Mouse (Mus musculus) right cerebral cortex, postnatal 36 days (tissue): ENCODE data around the gene Olfr449.

Source experiments
- DNase-seq, 2 experiments: peaks; one replicate each; pipeline ENCODE4 v3.0.0; 2022; ENCODE audit warnings: low spot score in 2 of 2, mixed read lengths in 1 of 2

The Olfr449 gene

GRCm38 (mm10) chr6:42834084-42834483, at the start of gene Olfr449:
Olfr449 (plus strand) TSS chr6:42834384.
- DNase-seq, result no peak

GRCm38 (mm10) chr6:42784793-42785192, 49.4 kb upstream of the Olfr449 start, which contains the start of gene Olfr452:
Olfr452 (plus strand) TSS chr6:42785093.
- DNase-seq, result no peak

- DNase-seq, result no peak
Measured at GRCm38 (mm10) chr6:42790247-42790948, 43.8 kb upstream of the Olfr449 start.

DNA sequence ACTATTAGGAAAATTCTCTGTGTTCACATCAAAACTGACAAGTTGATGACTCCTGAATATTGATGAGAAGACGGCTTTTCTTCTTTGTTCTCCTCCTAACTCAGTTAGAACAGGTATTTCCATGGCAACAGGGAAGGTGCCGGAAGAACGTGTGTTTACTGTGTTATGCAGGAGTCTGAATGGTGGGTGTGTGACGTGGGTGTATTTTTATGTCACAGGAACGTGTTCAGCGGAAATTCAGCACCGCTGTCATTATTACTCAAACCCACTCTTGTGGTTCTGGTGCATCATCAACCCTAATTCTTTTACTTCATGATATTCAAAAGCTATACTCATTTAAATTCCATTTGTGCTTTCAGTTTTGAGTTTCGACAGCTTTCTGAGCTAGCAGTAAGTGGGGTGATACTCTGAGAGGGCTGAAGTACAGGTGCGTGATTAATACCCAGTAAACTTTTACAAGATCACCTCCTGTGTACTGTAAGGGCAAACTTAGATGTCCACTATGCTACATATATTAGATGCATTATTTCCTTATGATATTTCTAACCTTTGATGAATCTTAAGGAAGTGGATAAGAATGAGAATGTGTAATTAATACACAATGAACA, 43.1 kb upstream of the Olfr449 start:
- DNase-seq, result peak; percentile 2 to 13

- no peak for DNase-seq
Measured at GRCm38 (mm10) chr6:42794982-42795381, 39.2 kb upstream of the Olfr449 start.

DNA sequence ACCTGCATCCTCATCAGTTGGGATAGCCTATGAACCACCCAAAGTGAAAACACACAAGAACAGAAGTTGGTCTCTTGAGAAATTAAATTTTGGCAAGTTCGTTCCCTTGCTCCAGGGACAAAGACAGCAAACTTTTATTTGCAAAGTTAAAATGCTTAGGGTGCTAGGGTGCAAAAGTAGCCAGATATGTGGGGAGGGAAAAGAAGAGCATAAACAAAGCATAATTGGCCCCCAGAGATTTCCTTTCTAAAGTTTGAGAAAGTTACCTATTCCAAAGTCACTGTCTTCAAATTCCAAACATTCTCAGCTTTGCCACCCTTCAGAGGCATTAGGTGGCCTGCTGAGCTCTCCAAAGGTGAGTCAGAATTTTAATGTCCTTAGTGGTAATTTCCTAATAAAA, 22.5 kb upstream of the Olfr449 start, which contains the start of gene Olfr450:
Gene Olfr450 (plus strand): TSS at position 301 of the 400 bp plus-strand sequence.
- no peak for DNase-seq

- DNase-seq, result peak in 1 of 2 experiments; percentile 14
Measured at GRCm38 (mm10) chr6:42860222-42860819, 26.1 kb downstream of the Olfr449 start.

DNA sequence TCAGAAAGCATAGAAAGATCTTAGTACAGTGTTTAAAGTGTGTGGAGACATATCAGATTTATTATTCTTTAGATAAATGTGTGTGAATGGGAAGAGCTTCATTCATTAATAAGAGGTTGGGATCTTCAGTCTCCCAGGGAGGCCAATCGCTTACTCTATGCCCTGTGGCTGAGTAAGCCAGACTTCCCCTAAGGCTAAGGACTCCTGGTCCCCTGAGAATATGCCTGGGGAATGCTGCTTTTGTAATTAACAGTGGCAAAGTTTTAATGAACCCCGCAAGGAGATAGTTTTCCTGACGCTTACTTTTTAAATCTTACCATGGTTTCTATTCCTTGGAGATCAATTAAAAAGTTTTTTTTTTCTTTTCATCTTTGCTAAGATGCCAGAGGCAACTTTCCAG, 35.5 kb downstream of the Olfr449 start:
- DNase-seq, result no peak

GRCm38 (mm10) chr6:42876323-42876722, 42.1 kb downstream of the Olfr449 start:
- DNase-seq, result no peak
